Mouse (Mus musculus): ENCODE measurements around the gene Ccdc146.

Gene Ccdc146

GRCm38 (mm10) chr5:21263202-21264055, 161.0 kb downstream of the Ccdc146 start:
- no peak for DNase-seq

GRCm38 (mm10) chr5:21261202-21261844, 163.2 kb downstream of the Ccdc146 start:
- DNase-seq, result no peak

GRCm38 (mm10) chr5:21260746-21261145, 163.7 kb downstream of the Ccdc146 start:
- DNase-seq, result no peak

- DNase-seq, result no peak
Observed at GRCm38 (mm10) chr5:21257806-21258205, 166.7 kb downstream of the Ccdc146 start.

- DNase-seq, result no peak
Observed at GRCm38 (mm10) chr5:21257126-21257525, 167.4 kb downstream of the Ccdc146 start.

GRCm38 (mm10) chr5:21255551-21256132, 168.8 kb downstream of the Ccdc146 start:
- no peak for DNase-seq

- no peak for DNase-seq
Observed at GRCm38 (mm10) chr5:21254731-21255525, 169.5 kb downstream of the Ccdc146 start.

- DNase-seq, result no peak
Observed at GRCm38 (mm10) chr5:21248834-21249233, 175.6 kb downstream of the Ccdc146 start.

GRCm38 (mm10) chr5:21247916-21248315, 176.6 kb downstream of the Ccdc146 start:
- DNase-seq, result no peak

- DNase-seq, result no peak
Observed at GRCm38 (mm10) chr5:21246794-21247193, 177.7 kb downstream of the Ccdc146 start.

- DNase-seq, result no peak
Observed at GRCm38 (mm10) chr5:21245241-21245640, 179.2 kb downstream of the Ccdc146 start.

- DNase-seq, result no peak
Observed at GRCm38 (mm10) chr5:21244575-21244974, 179.9 kb downstream of the Ccdc146 start.

All from cerebellum, postnatal 25 days (tissue).